Mouse (Mus musculus): ENCODE results near the gene Rrp8. TPM values are rescaled to one million over a fixed set of nuclear protein-coding genes. Genes with fewer than 3 reads are reported as not detected.
"Not testable (repeated sequence)": the region's sequence is repeated elsewhere in the genome, so short reads cannot be mapped to it uniquely, and the experiment has no call there.

Gene Rrp8
- polyA plus RNA-seq, 1 experiment from 2014 or later: 22.4 TPM

- H3K4me3 ChIP-seq (ENCODE audit: low read depth, low read length): no peak overlapping the region
- H3K4me2 ChIP-seq (ENCODE audit: low read length): no peak overlapping the region
- H3K27ac ChIP-seq (ENCODE audit: low read length): no peak overlapping the region; the same call in 1 of the 2 replicates
- ATAC-seq: peak; percentile 21
- H3K36me3 ChIP-seq (ENCODE audit: control insufficient read depth, insufficient read depth, low read length): peaks cover 51% of the 10 kb centered on the region
- H3K9me3 ChIP-seq (replicated peaks; ENCODE audit: control insufficient read depth, low read length, poor library complexity, severe bottlenecking): no peaks in the 10 kb centered on the region
- peaks cover 9% of the 10 kb centered on the region for H3K4me1 ChIP-seq (ENCODE audit: control insufficient read depth, insufficient read depth, low read length)
- WGBS: 92% methylated on average over 2 of the region's 2 CpGs
- H3K27me3 ChIP-seq (ENCODE audit: control insufficient read depth, insufficient read depth, low read depth, low read length): no peaks in the 10 kb centered on the region
- no peak overlapping the region for H3K9ac ChIP-seq (ENCODE audit: low read depth, low read length)
Measured at GRCm38 (mm10) chr7:105752716-105753115, 15.5 kb upstream of the Rrp8 start.

GRCm38 (mm10) chr7:105751491-105752433, 14.6 kb upstream of the Rrp8 start, which contains the start of gene Tpp1:
Gene Tpp1, minus strand, starts transcription at chr7:105752235.
- Histone ChIP-seq H3K4me2 (ENCODE audit: low read length) (peak within 1 kb of the TSS; percentile 50), H3K27ac (ENCODE audit: low read length) (peak within 1 kb of the TSS; percentile 78), H3K4me1 (ENCODE audit: control insufficient read depth, insufficient read depth, low read length) (peaks cover 9% of the 10 kb centered on the region), H3K4me3 (ENCODE audit: low read depth, low read length) (peak within 1 kb of the TSS; percentile 46), H3K9ac (ENCODE audit: low read depth, low read length) (peak within 1 kb of the TSS; percentile 66), H3K27me3 (ENCODE audit: control insufficient read depth, insufficient read depth, low read depth, low read length) (no peaks in the 10 kb centered on the region), H3K36me3 (ENCODE audit: control insufficient read depth, insufficient read depth, low read length) (peaks cover 41% of the 10 kb centered on the region), H3K9me3 (replicated peaks; ENCODE audit: control insufficient read depth, low read length, poor library complexity, severe bottlenecking) (no peaks in the 10 kb centered on the region)
- peak; percentile 85 for ATAC-seq
- 18% methylated on average over 20 of the region's 20 CpGs for WGBS

GRCm38 (mm10) chr7:105747776-105748175, 10.6 kb upstream of the Rrp8 start:
- no peak for ATAC-seq
- Histone ChIP-seq H3K9me3 (replicated peaks; ENCODE audit: control insufficient read depth, low read length, poor library complexity, severe bottlenecking) (no peaks in the 10 kb centered on the region), H3K4me3 (ENCODE audit: low read depth, low read length) (no peak overlapping the region), H3K36me3 (ENCODE audit: control insufficient read depth, insufficient read depth, low read length) (peaks cover 2% of the 10 kb centered on the region), H3K4me1 (ENCODE audit: control insufficient read depth, insufficient read depth, low read length) (peaks cover 23% of the 10 kb centered on the region), H3K4me2 (ENCODE audit: low read length) (no peak overlapping the region), H3K9ac (ENCODE audit: low read depth, low read length) (no peak overlapping the region), H3K27me3 (ENCODE audit: control insufficient read depth, insufficient read depth, low read depth, low read length) (no peaks in the 10 kb centered on the region), H3K27ac (ENCODE audit: low read length) (no peak overlapping the region)
- 85% methylated on average over 2 of the region's 2 CpGs for WGBS

GRCm38 (mm10) chr7:105743926-105744590, 6.9 kb upstream of the Rrp8 start, which contains the start of gene Taf10:
Gene Taf10, minus strand, starts transcription at chr7:105744361.
- under 1% methylated on average over 63 of the region's 67 CpGs for WGBS
- peaks cover 8% of the 10 kb centered on the region for H3K36me3 ChIP-seq (ENCODE audit: control insufficient read depth, insufficient read depth, low read length)

DNA sequence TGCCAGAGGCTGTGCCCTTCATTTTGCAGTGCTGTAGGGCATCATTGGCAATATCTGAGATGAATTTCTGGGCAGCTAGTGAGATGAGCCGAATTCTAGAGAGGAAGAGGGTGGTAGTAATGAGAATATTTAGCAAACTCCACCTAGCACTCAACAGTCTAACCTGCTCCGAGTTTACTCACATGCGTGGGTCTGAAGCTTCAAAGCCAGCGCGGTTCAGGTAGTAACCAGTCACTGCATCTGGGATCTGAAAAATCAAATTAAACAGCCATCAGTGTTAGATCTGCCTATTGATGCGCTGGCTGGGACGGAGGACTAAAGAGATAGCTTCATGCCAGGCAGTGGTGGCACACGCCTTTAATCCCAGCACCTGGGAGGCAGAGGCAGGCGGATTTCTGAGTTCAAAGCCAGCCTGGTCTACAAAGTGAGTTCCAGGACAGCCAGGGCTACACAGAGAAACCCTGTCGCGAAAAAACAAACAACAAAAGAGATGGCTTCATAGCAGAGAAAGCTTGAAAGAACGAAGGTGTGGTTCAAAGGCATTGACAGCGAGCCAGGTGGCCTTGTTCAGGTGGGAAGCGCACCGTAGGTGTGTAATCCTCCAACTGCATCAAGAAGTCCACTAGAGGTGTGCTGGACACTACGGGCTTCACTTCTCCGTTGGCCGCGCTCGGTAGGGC, 6.2 kb upstream of the Rrp8 start:
- 0 out of 2 replicates have a peak, but pooled peaks have one; percentile 1 for ATAC-seq

More at GRCm38 (mm10) chr7:105743926-105744590, 6.9 kb upstream of the Rrp8 start, which contains the start of gene Taf10:
- peak; percentile 97 for ATAC-seq
- peak within 1 kb of the TSS; percentile 79 for H3K27ac ChIP-seq (ENCODE audit: low read length)
- H3K4me2 ChIP-seq (ENCODE audit: low read length): peak within 1 kb of the TSS; percentile 88
- peak within 1 kb of the TSS; percentile 95 for H3K9ac ChIP-seq (ENCODE audit: low read depth, low read length)
- H3K9me3 ChIP-seq (replicated peaks; ENCODE audit: control insufficient read depth, low read length, poor library complexity, severe bottlenecking): no peaks in the 10 kb centered on the region
- H3K27me3 ChIP-seq (ENCODE audit: control insufficient read depth, insufficient read depth, low read depth, low read length): no peaks in the 10 kb centered on the region
- peak within 1 kb of the TSS; percentile 93 for H3K4me3 ChIP-seq (ENCODE audit: low read depth, low read length)
- peaks cover 18% of the 10 kb centered on the region for H3K4me1 ChIP-seq (ENCODE audit: control insufficient read depth, insufficient read depth, low read length)

GRCm38 (mm10) chr7:105742539-105743215, 5.5 kb upstream of the Rrp8 start:
- H3K4me1 ChIP-seq (ENCODE audit: control insufficient read depth, insufficient read depth, low read length): peaks cover 30% of the 10 kb centered on the region
- not testable (repeated sequence) for H3K27me3 ChIP-seq (ENCODE audit: control insufficient read depth, insufficient read depth, low read depth, low read length); H3K36me3 ChIP-seq (ENCODE audit: control insufficient read depth, insufficient read depth, low read length); H3K27ac ChIP-seq (ENCODE audit: low read length); ATAC-seq; H3K9me3 ChIP-seq (replicated peaks; ENCODE audit: control insufficient read depth, low read length, poor library complexity, severe bottlenecking); H3K9ac ChIP-seq (ENCODE audit: low read depth, low read length); H3K4me3 ChIP-seq (ENCODE audit: low read depth, low read length); H3K4me2 ChIP-seq (ENCODE audit: low read length)
- WGBS: 85% methylated on average over 7 of the region's 7 CpGs

More for the DNA sequence above, 6.2 kb upstream of the Rrp8 start:
- H3K9me3 ChIP-seq (replicated peaks; ENCODE audit: control insufficient read depth, low read length, poor library complexity, severe bottlenecking); H3K27ac ChIP-seq (ENCODE audit: low read length); H3K27me3 ChIP-seq (ENCODE audit: control insufficient read depth, insufficient read depth, low read depth, low read length); H3K36me3 ChIP-seq (ENCODE audit: control insufficient read depth, insufficient read depth, low read length): not testable (repeated sequence)
- 38% methylated on average over 20 of the region's 20 CpGs for WGBS
- peaks cover 24% of the 10 kb centered on the region for H3K4me1 ChIP-seq (ENCODE audit: control insufficient read depth, insufficient read depth, low read length)
- peak overlapping the region; percentile 95 for H3K9ac ChIP-seq (ENCODE audit: low read depth, low read length)
- peak overlapping the region; percentile 88 for H3K4me2 ChIP-seq (ENCODE audit: low read length)
- H3K4me3 ChIP-seq (ENCODE audit: low read depth, low read length): peak overlapping the region; percentile 93

DNA sequence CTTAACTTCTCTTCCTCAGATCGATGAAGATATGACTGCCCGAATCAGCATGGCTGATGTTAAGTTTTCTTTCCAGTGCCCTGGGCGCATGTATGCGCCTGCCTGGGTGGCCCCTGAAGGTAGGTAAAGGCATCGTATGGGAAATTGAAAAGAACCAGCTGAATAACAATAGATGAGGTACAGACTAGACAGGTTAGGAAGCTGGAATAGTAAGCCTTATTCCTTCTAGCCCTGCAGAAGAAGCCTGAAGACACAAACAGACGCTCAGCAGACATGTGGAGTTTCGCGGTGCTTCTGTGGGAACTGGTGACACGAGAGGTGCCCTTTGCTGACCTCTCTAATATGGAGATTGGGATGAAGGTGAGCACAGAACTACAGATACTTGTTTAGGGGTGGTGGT, 4.8 kb upstream of the Rrp8 start:
- H3K36me3 ChIP-seq (ENCODE audit: control insufficient read depth, insufficient read depth, low read length): peaks cover 8% of the 10 kb centered on the region
- ATAC-seq: no peak
- no peak overlapping the region for H3K4me2 ChIP-seq (ENCODE audit: low read length)
- no peaks in the 10 kb centered on the region for H3K27me3 ChIP-seq (ENCODE audit: control insufficient read depth, insufficient read depth, low read depth, low read length)
- no peak overlapping the region for H3K27ac ChIP-seq (ENCODE audit: low read length)
- WGBS: 94% methylated on average over 9 of the region's 9 CpGs
- no peaks in the 10 kb centered on the region for H3K9me3 ChIP-seq (replicated peaks; ENCODE audit: control insufficient read depth, low read length, poor library complexity, severe bottlenecking)
- peaks cover 36% of the 10 kb centered on the region for H3K4me1 ChIP-seq (ENCODE audit: control insufficient read depth, insufficient read depth, low read length)
- no peak overlapping the region for H3K9ac ChIP-seq (ENCODE audit: low read depth, low read length)
- H3K4me3 ChIP-seq (ENCODE audit: low read depth, low read length): no peak overlapping the region

DNA sequence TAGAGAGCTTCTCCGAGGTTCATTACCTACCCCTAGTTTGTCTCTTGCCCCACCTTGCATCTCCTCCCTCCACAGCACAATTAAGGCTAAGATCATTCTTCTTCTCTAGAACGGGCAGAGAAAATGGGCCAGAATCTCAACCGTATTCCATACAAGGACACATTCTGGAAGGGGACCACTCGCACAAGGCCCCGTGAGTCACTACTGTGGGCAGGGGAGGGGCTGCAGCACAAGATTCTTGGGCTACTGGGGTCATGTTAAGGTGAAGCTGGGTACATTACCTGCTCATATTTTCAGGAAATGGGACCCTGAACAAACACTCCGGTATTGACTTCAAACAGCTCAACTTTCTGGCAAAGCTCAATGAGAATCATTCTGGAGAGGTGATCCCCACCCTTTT, 3.7 kb upstream of the Rrp8 start:
- H3K36me3 ChIP-seq (ENCODE audit: control insufficient read depth, insufficient read depth, low read length): peaks cover 8% of the 10 kb centered on the region
- H3K4me2 ChIP-seq (ENCODE audit: low read length): no peak overlapping the region
- no peaks in the 10 kb centered on the region for H3K27me3 ChIP-seq (ENCODE audit: control insufficient read depth, insufficient read depth, low read depth, low read length)
- H3K4me3 ChIP-seq (ENCODE audit: low read depth, low read length): no peak overlapping the region
- ATAC-seq: no peak
- H3K4me1 ChIP-seq (ENCODE audit: control insufficient read depth, insufficient read depth, low read length): peaks cover 36% of the 10 kb centered on the region
- H3K27ac ChIP-seq (ENCODE audit: low read length): no peak overlapping the region
- WGBS: 88% methylated on average over 6 of the region's 6 CpGs
- H3K9me3 ChIP-seq (replicated peaks; ENCODE audit: control insufficient read depth, low read length, poor library complexity, severe bottlenecking): no peaks in the 10 kb centered on the region
- no peak overlapping the region for H3K9ac ChIP-seq (ENCODE audit: low read depth, low read length)
